Mouse (Mus musculus): Measurements from ENCODE around the gene Baz2b.

- TF ChIP-seq CTCF (conservative IDR thresholded peaks at IDR 0.05; ENCODE audit: low read length) (no peak), NANOG (IDR thresholded peaks at IDR 0.05; ENCODE audit: borderline replicate concordance, low read length) (no peak)
These were observed 301.6 kb downstream of the Baz2b start for GRCm38 (mm10) chr2:59908048-59908447.
